Mouse (Mus musculus) T-helper 1 cell (primary cell): ENCODE data around the gene Adam25.
"Not testable (repeated sequence)": the region's sequence is repeated elsewhere in the genome, so short reads cannot be mapped to it uniquely, and the experiment has no call there.

ENCODE experiments used
- in situ Hi-C: fragments of 300-600 bp; cut with MboI, MseI; formaldehyde crosslinking; loops from one replicate; pipeline ENCODE4 v1.15.1; 2025; ENCODE audit warnings: high pct_unique_total_duplicates

Gene Adam25

GRCm38 (mm10) chr8:40751908-40752307 lies at the start of gene Adam25:
Gene Adam25, plus strand, starts transcription at chr8:40752208.
- in situ Hi-C loops, result loop anchor here (5.0 kb wide), 1 partner anchor 40 kb away; the partner anchor contains the start of gene Adam20

- in situ Hi-C loops, result not testable (repeated sequence)
These were observed 36.6 kb upstream of the Adam25 start for GRCm38 (mm10) chr8:40715406-40715805.

GRCm38 (mm10) chr8:40715986-40716385 lies 36.0 kb upstream of the Adam25 start:
- in situ Hi-C loops, result no loop called here

- in situ Hi-C loops, result no loop called here
These were observed 31.3 kb downstream of the Adam25 start for GRCm38 (mm10) chr8:40783320-40783719.

GRCm38 (mm10) chr8:40792973-40793372 lies 41.0 kb downstream of the Adam25 start, which contains the start of gene Adam20:
Gene Adam20, plus strand, starts transcription at chr8:40793273.
- in situ Hi-C loops, result loop anchor here (5.0 kb wide), 1 partner anchor 41 kb away; the partner anchor contains the start of gene Adam25

GRCm38 (mm10) chr8:40803379-40804079 lies 51.5 kb downstream of the Adam25 start:
- in situ Hi-C loops, result no loop called here
